Mouse (Mus musculus): ENCODE data around the gene Mrps27. TPM values are rescaled to one million over a fixed set of nuclear protein-coding genes. Genes with fewer than 3 reads are reported as not detected.

Mrps27 gene
- total RNA-seq, 1 experiment from 2014 or later = 54.7 TPM

GRCm38 (mm10) chr13:99351596-99351995 is 7.0 kb downstream of the Mrps27 start:
- DNase-seq = no peak

- peak; percentile 97 for DNase-seq
Measured at GRCm38 (mm10) chr13:99352758-99353489, 8.3 kb downstream of the Mrps27 start.

- DNase-seq = no peak
Measured at GRCm38 (mm10) chr13:99353490-99353851, 8.9 kb downstream of the Mrps27 start.

- DNase-seq = no peak
Measured at GRCm38 (mm10) chr13:99355072-99355471, 10.5 kb downstream of the Mrps27 start.

GRCm38 (mm10) chr13:99355861-99356260 is 11.3 kb downstream of the Mrps27 start:
- no peak for DNase-seq

GRCm38 (mm10) chr13:99356428-99357265 is 12.1 kb downstream of the Mrps27 start:
- no peak for DNase-seq

- DNase-seq = peak; percentile 28
Measured at GRCm38 (mm10) chr13:99358921-99359320, 14.3 kb downstream of the Mrps27 start.

- DNase-seq = no peak
Measured at GRCm38 (mm10) chr13:99363866-99364265, 19.3 kb downstream of the Mrps27 start.

GRCm38 (mm10) chr13:99366422-99367175 is 22.0 kb downstream of the Mrps27 start:
- DNase-seq = no peak

- no peak for DNase-seq
Measured at GRCm38 (mm10) chr13:99367554-99368174, 23.1 kb downstream of the Mrps27 start.

- DNase-seq = no peak
Measured at GRCm38 (mm10) chr13:99369103-99369502, 24.5 kb downstream of the Mrps27 start.

- no peak for DNase-seq
Measured at GRCm38 (mm10) chr13:99371285-99371684, 26.7 kb downstream of the Mrps27 start.

GRCm38 (mm10) chr13:99373684-99374083 is 29.1 kb downstream of the Mrps27 start:
- DNase-seq = no peak

- no peak for DNase-seq
Measured at GRCm38 (mm10) chr13:99374191-99374590, 29.6 kb downstream of the Mrps27 start.

- DNase-seq = peak; percentile 88
Measured at GRCm38 (mm10) chr13:99375550-99375949, 31.0 kb downstream of the Mrps27 start.

- DNase-seq = no peak
Measured at GRCm38 (mm10) chr13:99377055-99377454, 32.5 kb downstream of the Mrps27 start.

- DNase-seq = no peak
Measured at GRCm38 (mm10) chr13:99378223-99378622, 33.6 kb downstream of the Mrps27 start.

- no peak for DNase-seq
Measured at GRCm38 (mm10) chr13:99382373-99382772, 37.8 kb downstream of the Mrps27 start.

GRCm38 (mm10) chr13:99384555-99385203 is 40.1 kb downstream of the Mrps27 start:
- DNase-seq = no peak

GRCm38 (mm10) chr13:99385911-99386310 is 41.3 kb downstream of the Mrps27 start:
- no peak for DNase-seq

- DNase-seq = no peak
Measured at GRCm38 (mm10) chr13:99386341-99386740, 41.8 kb downstream of the Mrps27 start.
